Mouse (Mus musculus) regulatory T cell (primary cell): Measurements from ENCODE around the gene Ubqln1.

Experiments
- in situ Hi-C: fragments of 300-600 bp; cut with MboI, MseI; formaldehyde crosslinking; loops from one replicate; pipeline ENCODE4 v1.15.1; 2025; ENCODE audit warnings: high pct_unique_total_duplicates

Gene Ubqln1

DNA sequence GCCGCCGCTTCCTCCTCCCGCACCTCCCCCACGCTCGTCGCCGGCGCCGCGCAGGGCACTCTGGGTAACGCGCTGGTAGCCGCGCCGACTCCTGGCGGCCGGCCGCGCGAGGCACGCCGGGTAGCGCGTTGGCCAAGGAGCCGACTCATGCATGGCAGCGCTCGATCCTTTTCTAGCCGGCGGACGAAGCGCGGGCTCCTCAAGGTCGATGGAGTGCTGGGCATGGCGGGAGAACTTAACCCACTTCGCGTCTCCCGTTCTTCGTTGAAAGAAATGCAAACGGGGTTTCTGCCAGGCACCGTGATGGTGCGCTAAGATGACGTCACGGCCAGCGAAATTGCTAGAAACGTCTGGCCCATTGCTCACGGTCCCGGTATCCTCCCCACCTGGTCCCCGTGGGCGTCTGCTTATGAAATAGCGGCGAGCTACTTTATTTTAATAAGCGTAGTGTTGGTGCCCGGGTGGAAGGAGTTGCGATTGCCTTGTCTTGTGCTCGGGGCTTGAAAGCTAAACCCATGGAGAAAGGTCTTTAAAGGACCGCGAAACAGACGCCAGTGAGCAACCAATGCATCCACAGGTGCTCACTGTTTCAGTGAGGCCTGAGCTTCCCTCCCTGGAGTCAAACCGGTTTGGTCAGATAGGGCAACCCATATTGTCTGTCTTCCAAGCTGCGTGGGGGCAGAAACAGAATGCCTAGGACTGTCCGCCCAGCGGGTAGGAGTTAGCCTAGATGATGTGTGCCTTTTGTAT lies at the start of gene Ubqln1:
TSS of gene Ubqln1 (minus strand) at position 62 of the 750 bp plus-strand sequence.
- in situ Hi-C loops, result no loop called here

DNA sequence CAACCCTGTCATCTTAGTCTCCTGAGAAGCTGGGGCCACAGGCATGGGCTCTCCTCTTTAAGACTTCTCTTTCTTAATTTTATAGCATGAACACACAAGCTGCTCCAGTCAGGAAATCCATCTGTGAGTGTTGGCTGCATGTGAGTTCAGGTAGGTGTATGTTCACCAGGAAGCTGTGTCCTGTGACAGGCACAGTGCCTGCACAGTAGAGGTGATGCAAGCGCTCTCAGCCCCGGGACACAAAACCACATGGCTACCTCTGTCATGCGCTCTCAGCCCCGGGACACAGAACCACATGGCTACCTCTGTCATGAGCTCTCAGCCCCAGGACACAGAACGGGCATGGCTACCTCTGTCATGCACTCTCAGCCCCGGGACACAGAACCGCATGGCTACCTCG lies 48.1 kb upstream of the Ubqln1 start:
- in situ Hi-C loops, result no loop called here

DNA sequence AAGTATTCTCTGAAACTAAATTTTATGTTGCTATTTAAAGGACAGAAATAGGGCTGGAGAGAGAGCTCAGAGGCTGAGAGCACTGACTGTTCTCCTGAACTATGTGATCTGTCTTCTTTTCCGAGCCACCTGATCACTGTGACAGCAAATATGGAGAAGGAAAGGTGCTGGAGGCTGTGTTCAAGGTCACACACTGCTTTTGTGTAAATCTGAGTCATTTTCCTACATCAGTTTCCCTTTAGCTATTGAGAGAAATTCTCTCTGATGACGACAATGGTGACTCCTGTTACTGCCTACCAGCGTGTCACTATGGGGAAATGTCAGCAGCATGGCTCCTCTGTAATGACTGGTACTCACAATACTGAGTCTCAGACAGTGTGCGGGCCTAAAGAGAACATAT lies 46.2 kb upstream of the Ubqln1 start:
- in situ Hi-C loops, result no loop called here

DNA sequence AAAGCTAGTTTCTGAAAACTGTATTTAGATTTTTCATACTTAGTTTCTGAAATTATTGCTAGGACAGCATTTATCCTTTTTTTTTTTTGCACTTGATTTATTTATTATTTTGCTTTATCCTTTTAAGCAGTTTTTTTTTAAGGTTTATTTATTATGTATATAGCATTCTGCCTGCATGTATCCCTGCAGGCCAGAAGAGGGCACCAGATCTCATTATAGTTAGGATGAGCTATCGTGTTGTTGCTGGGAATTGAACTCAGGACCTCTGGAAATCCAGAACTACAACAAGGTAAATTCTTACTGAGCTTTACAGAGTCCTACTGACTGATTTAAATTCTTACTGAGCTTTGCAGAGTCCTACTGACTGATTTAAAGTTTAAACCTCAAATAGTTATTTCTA lies 37.8 kb upstream of the Ubqln1 start:
- in situ Hi-C loops, result no loop called here

DNA sequence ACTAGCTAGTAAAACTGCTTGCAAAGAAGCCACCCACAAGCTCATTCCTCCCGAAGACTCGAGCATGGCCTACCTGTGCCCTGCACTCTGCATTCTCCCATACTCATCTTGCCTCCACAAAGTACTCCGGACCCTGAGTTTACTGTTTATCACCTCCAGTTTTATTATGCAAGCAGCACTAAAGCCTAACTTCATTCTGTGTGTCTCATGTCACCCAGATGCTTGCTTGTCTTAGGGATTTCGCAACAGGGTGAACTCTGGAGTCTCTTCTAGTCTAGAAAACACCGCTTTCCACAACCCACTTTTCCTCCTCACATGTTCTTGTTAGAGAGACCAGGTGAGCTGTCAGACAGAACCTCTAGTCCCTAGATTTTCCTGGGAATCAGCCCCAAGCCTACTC lies 33.5 kb upstream of the Ubqln1 start:
- in situ Hi-C loops, result no loop called here

DNA sequence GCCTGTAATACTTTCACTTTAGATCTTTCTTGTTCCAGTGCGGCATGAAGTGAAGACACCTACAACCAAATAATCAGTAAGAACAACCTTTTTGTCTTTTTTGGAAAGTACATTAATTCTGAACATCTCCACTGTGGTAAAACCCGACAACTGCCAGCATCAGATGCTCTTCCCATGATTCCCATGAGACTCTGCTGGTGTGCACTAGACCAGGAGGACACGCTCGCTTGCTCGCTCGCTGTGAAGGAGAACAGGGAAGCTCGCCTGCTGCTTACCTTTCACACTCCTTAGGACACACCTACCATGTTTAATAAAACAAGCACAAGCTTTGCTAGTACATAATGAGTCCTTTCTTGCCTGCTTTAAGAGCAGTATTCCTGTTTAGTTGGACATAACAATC lies 21.1 kb upstream of the Ubqln1 start:
- in situ Hi-C loops, result no loop called here

DNA sequence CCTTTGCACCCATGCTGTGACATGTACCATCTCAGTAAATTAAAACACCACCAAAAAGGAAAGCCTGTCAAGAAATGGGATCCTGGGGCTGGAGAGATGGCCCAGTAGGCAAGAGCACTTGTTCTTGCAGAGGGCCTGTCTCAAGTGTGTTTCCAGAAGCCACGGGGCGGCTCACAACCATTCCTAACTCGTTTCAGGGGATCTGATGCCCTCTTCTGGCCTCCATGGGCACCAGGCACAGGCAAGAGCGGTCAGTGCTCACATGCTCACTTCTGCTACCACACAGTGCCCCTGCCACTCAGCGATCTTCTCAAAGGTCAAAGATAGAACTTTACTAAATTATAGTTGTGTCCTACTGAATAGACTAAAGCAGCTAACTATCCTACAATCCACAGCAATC lies 17.2 kb upstream of the Ubqln1 start:
- in situ Hi-C loops, result loop anchor here (5.0 kb wide), 1 partner anchor 45 kb away; no protein-coding TSS in a partner anchor

DNA sequence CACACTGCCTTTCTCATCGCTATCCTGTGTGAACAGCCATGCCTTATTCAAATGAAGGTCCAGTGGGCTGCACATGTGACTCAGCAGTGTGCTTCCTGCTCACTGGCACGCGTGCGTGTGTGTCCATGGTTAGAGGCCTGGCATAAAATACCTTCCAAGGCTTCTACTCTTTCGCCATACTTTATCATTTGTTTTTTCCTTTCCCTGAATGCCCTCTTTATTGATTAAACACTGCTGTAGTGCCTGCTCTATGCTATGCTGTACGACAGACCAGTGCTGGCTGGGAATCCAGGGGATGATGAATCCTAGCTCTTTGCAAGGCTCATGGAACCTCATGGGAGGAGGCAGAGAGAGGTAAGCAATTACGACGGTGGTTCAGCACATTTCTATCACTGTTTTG lies 16.6 kb upstream of the Ubqln1 start:
- in situ Hi-C loops, result loop anchor here (5.0 kb wide), 1 partner anchor 45 kb away; no protein-coding TSS in a partner anchor

DNA sequence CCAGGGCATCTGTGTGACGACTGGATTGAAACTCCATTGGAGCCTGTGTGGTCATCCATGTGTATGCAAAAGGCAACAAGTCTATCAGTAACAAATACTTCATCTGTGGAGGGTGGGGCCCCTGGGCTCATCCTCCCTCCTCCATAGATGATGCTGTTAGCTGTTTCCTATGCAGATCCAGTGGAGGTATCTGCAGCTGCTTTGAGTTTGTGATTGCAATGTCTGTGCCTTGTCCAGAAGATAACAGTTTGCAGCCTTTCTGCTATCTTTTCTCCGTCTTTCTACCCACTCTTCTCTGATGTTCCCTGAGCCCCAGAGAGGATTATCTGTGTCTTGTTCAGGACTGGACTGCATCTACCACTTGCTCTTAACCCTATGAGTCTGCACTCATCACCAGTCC lies 13.2 kb upstream of the Ubqln1 start:
- in situ Hi-C loops, result no loop called here

DNA sequence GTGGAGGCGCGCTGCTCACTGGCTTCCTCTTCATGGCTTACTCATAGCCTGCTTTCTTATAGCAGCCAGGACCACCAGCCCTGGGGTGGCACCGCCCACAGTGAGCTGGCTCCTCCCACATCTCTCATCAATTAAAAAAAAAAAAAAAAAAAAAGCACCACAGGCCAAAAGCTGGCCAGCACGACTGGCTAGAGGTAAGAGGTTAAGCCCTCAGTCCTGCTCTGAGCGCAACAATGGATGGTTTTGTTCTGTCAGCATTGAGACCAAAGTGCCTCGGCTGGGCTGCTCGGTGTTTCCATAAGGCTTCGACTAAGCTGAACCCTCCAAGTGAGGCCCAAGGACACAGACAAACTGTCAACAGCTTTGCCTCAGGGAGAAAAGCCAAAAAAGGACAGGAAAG lies 10.2 kb upstream of the Ubqln1 start:
- in situ Hi-C loops, result no loop called here

DNA sequence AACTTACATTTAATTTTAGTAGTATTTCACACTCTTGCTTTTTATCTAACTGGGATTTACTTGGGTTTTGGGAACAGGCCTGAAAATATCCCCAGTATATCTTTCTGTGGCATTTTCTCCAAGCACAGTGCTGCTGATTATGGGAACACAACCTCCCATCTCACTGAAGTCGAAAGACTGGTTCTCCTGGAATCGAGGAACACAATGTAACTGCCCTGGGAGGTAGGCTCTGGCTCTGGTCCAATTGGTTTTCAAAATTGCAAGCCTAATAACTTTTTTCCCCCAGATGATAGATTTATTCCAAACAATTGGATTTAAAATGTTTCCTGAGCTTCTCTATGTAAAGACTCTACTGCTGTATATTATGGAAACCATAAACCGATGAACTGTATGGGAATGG lies 4.8 kb upstream of the Ubqln1 start:
- in situ Hi-C loops, result no loop called here

DNA sequence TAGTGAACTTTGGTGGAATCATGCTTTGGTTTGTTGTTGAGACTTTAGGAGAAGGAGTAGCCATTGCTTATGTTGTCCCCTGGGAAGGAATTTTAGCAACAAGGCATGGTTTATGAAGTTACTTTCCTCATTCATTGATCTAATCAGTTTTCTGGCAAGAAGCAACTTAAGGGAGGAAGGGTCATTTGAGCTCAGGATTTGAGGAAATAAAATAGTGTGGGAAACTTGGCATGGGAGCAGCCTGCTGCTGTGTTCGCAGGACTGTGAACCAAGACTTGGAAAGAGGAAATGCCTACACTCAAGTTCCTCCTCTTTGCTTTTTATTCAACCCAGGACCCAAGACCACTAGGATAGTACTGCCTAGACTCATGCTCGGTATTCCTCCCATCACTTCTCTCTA lies 2.1 kb upstream of the Ubqln1 start:
- in situ Hi-C loops, result no loop called here

DNA sequence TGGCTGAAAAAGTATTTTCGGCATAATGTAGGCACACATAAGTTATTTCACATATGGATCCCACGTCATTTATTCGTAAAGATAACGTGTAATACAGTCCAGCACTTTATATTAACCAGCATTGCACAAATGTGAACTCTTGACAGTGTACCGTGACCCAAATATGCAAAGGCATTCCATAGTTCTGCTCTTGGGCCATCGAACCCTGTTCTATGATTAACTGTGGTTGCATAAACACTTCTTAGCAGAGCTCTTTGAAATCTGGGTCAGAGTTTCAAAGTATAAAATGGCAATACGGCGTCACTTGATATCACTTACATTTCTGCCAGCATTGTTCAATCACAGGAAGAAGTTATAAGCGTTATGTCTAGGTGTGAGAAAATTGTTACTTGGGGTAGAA lies 942 bp upstream of the Ubqln1 start:
- in situ Hi-C loops, result no loop called here

DNA sequence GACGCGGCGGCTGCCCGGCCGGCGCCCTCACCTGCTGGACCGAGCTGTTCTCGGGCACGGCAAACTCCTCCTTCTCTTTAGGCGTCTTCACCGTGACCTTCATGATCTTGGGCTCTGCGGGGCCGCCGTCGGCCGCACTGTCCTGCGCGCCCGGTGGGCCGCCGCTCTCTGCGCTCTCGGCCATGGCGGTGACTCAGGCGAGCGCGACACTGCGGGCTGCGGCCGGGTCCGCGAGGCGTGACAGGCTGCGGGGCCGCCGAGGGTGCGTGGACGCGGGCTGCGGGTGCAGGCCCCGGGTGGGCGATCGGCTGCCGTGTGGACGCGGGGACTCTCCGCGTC lies 231 bp downstream of the Ubqln1 start:
- in situ Hi-C loops, result no loop called here

DNA sequence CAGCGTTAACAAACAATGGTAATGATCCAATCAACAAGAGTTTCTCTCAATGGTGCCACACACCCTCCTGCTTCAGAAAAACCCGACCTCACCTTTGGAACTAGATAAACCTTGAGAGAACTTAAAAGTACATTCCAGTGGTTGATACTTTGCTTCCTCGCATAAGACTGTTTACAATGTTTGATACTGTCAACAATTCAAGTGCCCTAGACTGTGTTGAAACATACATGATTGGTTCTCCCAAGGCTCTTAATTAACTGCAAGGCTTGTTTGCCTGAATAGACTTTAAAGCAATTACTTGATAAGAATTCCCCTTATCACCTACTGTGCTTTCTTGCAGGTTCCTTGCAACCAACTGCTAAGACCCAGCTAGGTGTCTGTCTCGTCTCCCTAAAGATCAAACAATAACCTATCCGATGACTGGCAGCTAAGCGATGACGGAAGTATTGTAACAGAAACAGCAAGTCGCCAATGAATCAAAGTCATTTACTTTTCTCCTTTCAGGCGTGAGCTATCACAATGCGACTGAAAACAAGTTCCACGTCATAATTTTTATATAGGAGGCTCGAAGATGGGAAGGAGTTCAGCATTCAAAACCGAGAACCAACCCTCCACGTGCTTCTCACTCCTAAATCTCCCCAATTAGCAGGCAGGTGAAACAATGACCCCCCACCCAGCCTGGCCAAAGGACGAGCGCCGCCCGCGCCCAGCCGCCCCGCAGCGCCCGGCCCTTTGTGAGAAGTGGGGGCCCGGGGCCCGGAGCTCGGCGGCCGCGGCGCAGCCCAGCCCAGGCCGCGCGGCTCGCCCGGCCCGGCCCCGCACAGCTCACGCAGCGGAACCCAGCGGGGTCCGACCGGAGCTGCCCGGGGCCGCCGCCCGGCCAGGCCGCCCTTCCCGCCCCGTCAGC lies 854 bp downstream of the Ubqln1 start:
- in situ Hi-C loops, result no loop called here

DNA sequence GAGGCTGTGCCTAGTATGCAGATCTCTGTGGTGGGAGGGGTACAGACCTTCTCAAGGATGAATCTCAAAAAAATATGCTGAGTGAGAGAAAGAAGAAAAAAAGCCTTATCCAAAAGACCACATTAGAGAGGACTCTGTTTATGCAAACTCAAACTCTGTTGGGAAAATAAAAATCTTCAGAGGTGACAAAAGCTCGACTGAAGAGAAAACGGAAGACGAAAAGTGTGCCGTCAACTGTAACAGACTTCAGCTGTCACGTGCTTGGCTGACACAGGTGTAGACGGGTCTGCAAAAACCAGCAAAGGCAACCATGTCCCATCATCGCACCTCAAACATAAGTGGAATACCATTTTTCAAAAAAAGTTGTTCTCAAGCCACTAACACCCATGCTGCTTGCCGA lies 1.7 kb downstream of the Ubqln1 start:
- in situ Hi-C loops, result no loop called here

DNA sequence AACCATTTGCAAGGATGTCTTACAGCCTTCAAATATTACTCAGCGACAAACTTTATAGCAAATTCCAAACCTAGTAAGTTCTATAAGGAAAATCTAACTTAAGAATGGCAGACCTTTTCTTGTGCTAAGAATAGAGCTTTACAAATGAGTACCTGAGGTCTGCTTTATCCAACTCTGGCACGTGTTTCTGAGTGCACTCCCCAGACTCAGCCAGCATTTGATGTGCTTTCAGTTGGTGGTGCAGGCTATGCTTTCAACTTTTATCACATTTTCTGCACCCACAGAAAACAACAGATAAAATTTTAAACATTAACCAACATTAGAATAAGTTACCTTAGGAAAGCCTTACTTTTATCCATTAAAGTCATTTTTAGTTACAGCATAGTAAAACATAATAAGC lies 2.9 kb downstream of the Ubqln1 start:
- in situ Hi-C loops, result no loop called here

DNA sequence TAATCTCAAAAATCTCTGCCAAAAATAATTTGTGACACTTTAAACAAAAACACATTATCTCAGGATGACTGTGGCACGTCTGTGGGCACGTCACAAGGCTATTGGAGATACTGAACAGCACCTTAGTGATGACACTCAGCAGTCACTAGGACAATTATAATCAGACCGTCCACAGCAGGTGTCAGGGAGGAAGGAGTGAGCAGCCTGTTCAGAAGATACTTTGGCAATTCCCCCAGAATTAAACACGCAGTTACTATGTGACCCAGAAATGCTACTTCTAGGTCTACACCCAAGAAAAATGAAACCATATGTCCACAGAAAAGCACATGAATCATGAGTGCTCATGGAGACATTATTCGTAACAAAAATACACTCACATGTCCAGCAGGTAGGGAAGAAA lies 5.0 kb downstream of the Ubqln1 start:
- in situ Hi-C loops, result no loop called here

DNA sequence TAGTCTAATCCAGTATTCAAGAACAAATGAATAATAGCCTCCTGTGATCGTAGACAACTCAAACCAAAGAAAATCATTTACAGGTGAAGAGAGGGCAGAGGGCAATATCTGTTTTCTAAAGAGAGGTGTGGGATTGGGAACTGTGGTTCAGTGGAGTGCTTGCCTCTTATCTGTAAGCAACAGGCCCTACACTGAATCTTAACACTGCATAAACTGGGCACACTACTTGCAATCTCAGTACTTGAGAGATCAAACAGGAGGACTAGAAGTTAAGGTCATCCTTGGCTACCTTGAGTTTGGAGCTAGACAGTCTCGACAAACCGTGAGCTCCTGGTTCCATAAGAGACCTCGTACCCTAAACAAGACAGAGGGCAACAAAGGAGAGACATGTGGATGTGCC lies 9.4 kb downstream of the Ubqln1 start:
- in situ Hi-C loops, result no loop called here

DNA sequence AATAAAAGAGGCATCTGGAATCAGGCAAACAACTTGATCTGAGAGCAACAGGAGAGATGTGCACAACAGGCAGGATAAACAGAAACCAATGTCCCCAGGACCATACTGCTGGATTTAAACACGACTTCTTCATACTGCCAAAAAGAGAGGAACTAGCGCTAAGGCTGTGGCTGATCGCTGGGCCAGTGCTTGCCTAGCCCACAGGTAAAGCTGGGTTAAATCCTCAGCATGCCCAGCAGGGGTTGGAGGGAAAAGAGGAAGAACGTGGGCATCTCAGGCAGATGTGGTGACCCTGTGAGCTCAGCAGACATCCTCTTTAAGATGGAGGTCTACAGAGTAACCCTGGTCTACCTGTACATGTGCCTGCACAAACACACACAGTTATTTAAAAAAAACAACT lies 10.5 kb downstream of the Ubqln1 start:
- in situ Hi-C loops, result no loop called here

DNA sequence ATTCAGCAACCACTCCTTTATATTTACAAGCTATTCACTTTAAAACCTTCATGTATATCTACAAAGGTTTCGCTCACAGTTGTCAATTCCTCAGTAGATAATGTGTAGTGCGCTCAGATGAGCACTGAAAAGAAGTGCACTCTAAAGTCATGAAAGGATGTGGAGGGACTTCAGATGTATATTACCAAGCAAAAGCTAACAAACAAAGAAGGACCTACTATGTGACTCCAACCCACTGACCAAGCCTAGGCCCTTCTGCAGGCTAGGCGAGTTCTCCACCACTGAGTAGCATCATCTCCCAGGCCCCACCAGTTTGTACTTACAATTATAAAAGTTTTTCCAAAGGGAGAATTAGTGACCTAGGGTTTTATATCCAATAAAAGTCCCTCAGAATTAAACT lies 11.3 kb downstream of the Ubqln1 start:
- in situ Hi-C loops, result no loop called here

DNA sequence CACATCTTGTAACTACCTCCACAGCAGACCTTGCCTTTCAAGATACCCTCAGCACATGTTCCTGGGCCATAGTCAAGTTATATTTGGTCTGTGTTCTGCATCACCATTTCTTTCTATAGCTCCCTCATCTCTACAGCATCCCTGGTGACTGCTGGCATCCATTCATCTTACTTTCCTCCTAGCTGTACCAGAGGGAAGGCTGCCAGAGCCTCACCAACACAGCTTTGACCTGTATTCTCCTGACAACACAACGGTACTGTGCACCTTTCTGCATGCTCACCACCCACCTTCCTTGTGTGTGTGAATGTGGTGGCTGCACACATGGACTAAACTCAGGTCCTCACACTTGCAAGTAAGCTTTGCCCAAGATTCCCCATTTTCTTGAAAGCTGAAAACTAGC lies 12.6 kb downstream of the Ubqln1 start:
- in situ Hi-C loops, result no loop called here

DNA sequence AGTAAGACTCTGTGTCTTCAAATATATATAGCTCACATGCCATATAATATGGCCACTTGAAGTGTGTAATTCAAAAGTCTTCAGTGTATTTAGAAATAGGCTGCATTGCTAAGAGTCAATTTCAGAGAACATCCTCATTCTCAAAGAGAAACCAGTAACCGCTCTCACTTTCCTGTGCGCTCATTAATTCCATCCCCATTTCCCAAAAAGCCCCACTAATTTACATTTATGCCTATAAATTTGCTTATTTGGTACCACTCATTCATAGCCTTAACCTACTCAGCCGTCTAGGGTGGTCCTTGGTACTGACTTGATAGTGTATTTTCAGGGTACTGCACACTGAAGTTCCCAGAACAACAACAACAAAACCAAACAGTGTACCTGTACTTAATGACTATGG lies 13.5 kb downstream of the Ubqln1 start:
- in situ Hi-C loops, result no loop called here
